Mouse (Mus musculus): ENCODE measurements around the gene Prkar2b. TPM values are rescaled to one million over a fixed set of nuclear protein-coding genes. Genes with fewer than 3 reads are reported as not detected.

Gene Prkar2b
- polyA plus RNA-seq, 1 experiment from 2014 or later, result 16.3 TPM

DNA sequence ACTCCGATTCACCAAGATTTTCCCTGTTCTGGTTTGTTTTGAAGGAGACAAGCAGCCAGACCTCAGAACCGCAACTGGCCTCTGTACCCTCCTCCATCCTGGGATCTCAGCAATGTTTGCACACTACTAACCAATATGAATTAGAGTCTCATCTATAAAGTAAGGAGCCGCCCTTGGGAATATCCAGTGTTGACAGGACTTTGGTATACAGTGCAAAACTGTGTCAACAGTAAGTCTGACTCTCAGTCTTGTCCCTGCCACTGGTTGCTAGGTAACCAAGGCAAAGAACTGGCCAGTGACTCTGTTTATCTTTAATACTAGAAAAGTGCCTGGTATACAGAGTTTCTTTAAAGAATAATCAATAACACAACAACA is 42.7 kb downstream of the Prkar2b start:
- H3K4me3 ChIP-seq (ENCODE audit: low read depth, low read length), result no peak overlapping the region
- no peak overlapping the region for H3K4me2 ChIP-seq (replicated peaks; ENCODE audit: low read depth)
- H3K4me1 ChIP-seq (replicated peaks; ENCODE audit: control insufficient read depth, insufficient read depth), result 0 out of 2 replicates have a peak, but pooled peaks cover 2% of the 10 kb centered on the region
- no peaks in the 10 kb centered on the region for H3K9me3 ChIP-seq (ENCODE audit: control insufficient read depth, low read length)
- ATAC-seq (ENCODE audit: low FRiP score, low TSS enrichment) (peak; percentile 82), DNase-seq (ENCODE audit: low spot score) (no peak)
- no peak overlapping the region for H3K9ac ChIP-seq (ENCODE audit: low read length)
- 26% methylated on average over 3 of the region's 3 CpGs for WGBS
- H3K27me3 ChIP-seq (ENCODE audit: control insufficient read depth, insufficient read depth, low read length), result no peaks in the 10 kb centered on the region
- no peak for TF ChIP-seq EP300 (optimal IDR thresholded peaks at IDR 0.05)
- no peak for TF ChIP-seq CTCF (IDR thresholded peaks at IDR 0.05; ENCODE audit: low read depth)
- no peaks in the 10 kb centered on the region for H3K36me3 ChIP-seq (ENCODE audit: control insufficient read depth, insufficient read depth, low read length)
- no peak overlapping the region for H3K27ac ChIP-seq (replicated peaks)

GRCm38 (mm10) chr12:32017636-32018375 is 43.3 kb downstream of the Prkar2b start:
- ATAC-seq (ENCODE audit: low FRiP score, low TSS enrichment), result peak; percentile 40; the same call in 1 of the 2 replicates
- TF ChIP-seq EP300 (optimal IDR thresholded peaks at IDR 0.05) (no peak), CTCF (IDR thresholded peaks at IDR 0.05; ENCODE audit: low read depth) (no peak)
- Histone ChIP-seq H3K4me2 (replicated peaks; ENCODE audit: low read depth) (no peak overlapping the region), H3K9ac (ENCODE audit: low read length) (no peak overlapping the region), H3K27me3 (ENCODE audit: control insufficient read depth, insufficient read depth, low read length) (no peaks in the 10 kb centered on the region), H3K27ac (replicated peaks) (0 out of 2 replicates have a peak overlapping the region, but pooled peaks have one; percentile 49), H3K4me3 (ENCODE audit: low read depth, low read length) (no peak overlapping the region), H3K9me3 (ENCODE audit: control insufficient read depth, low read length) (no peaks in the 10 kb centered on the region), H3K4me1 (replicated peaks; ENCODE audit: control insufficient read depth, insufficient read depth) (0 out of 2 replicates have a peak, but pooled peaks cover 2% of the 10 kb centered on the region), H3K36me3 (ENCODE audit: control insufficient read depth, insufficient read depth, low read length) (no peaks in the 10 kb centered on the region)
- DNase-seq (ENCODE audit: low spot score), result no peak
- 23% methylated on average over 7 of the region's 7 CpGs for WGBS

DNA sequence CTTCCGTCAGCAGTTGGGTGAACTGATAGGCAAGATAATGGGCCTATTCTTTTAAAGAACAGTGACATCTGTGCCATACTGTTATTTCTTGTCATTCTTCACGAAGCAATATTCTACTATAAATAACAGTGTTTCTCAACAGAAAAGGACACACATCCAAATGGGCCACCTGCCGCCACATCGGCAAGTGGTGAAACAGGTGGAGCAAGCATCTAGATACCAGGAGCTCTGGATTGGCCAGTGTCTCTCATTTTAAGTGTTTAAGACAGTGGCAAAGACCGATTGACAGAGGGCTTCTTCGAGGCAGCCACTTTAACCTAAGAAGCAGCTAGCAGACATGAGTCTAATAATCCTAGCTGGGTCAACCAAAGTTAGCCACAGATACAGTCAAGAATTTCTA is 44.6 kb downstream of the Prkar2b start:
- Histone ChIP-seq H3K27ac (replicated peaks) (no peak overlapping the region), H3K9ac (ENCODE audit: low read length) (no peak overlapping the region), H3K4me2 (replicated peaks; ENCODE audit: low read depth) (no peak overlapping the region), H3K9me3 (ENCODE audit: control insufficient read depth, low read length) (no peaks in the 10 kb centered on the region), H3K36me3 (ENCODE audit: control insufficient read depth, insufficient read depth, low read length) (no peaks in the 10 kb centered on the region), H3K4me1 (replicated peaks; ENCODE audit: control insufficient read depth, insufficient read depth) (0 out of 2 replicates have a peak, but pooled peaks cover 2% of the 10 kb centered on the region), H3K4me3 (ENCODE audit: low read depth, low read length) (no peak overlapping the region), H3K27me3 (ENCODE audit: control insufficient read depth, insufficient read depth, low read length) (no peaks in the 10 kb centered on the region)
- no peak for DNase-seq (ENCODE audit: low spot score)
- ATAC-seq (ENCODE audit: low FRiP score, low TSS enrichment), result no peak
- no peak for TF ChIP-seq CTCF (IDR thresholded peaks at IDR 0.05; ENCODE audit: low read depth)
- TF ChIP-seq EP300 (optimal IDR thresholded peaks at IDR 0.05), result no peak
- WGBS, result 82% methylated on average over 6 of the region's 6 CpGs

- Histone ChIP-seq H3K27ac (replicated peaks) (no peak overlapping the region), H3K9me3 (ENCODE audit: control insufficient read depth, low read length) (no peaks in the 10 kb centered on the region), H3K4me1 (replicated peaks; ENCODE audit: control insufficient read depth, insufficient read depth) (0 out of 2 replicates have a peak, but pooled peaks cover 2% of the 10 kb centered on the region), H3K36me3 (ENCODE audit: control insufficient read depth, insufficient read depth, low read length) (no peaks in the 10 kb centered on the region), H3K4me3 (ENCODE audit: low read depth, low read length) (no peak overlapping the region), H3K27me3 (ENCODE audit: control insufficient read depth, insufficient read depth, low read length) (no peaks in the 10 kb centered on the region), H3K9ac (ENCODE audit: low read length) (no peak overlapping the region), H3K4me2 (replicated peaks; ENCODE audit: low read depth) (no peak overlapping the region)
- no peak for TF ChIP-seq CTCF (IDR thresholded peaks at IDR 0.05; ENCODE audit: low read depth)
- TF ChIP-seq EP300 (optimal IDR thresholded peaks at IDR 0.05), result no peak
- DNase-seq (ENCODE audit: low spot score) (peak; percentile 55), ATAC-seq (ENCODE audit: low FRiP score, low TSS enrichment) (peak; percentile 80)
- 20% methylated on average over 6 of the region's 6 CpGs for WGBS
Measured at GRCm38 (mm10) chr12:32015268-32015769, 45.8 kb downstream of the Prkar2b start.

DNA sequence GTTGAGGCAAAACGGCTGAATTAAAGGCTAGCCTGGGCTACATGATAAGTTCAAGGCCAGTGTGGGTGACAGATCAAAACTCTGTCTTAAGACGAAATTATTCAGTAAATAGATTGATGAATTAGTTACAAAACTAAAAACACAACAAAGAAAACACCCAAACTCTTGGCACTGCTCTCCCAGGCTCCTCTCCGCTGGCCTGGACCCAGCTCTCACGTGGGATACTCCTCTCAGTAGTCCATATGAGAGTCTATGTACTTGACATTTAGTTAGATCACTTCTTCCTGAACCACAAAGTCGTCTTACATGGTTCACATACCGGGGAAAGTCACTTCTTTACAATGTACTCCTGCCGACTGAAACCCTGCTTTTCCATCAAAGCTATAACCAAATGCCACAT is 46.3 kb downstream of the Prkar2b start:
- H3K27me3 ChIP-seq (ENCODE audit: control insufficient read depth, insufficient read depth, low read length), result no peaks in the 10 kb centered on the region
- WGBS, result 54% methylated on average over 7 of the region's 7 CpGs
- TF ChIP-seq EP300 (optimal IDR thresholded peaks at IDR 0.05) (no peak), CTCF (IDR thresholded peaks at IDR 0.05; ENCODE audit: low read depth) (no peak)
- ATAC-seq (ENCODE audit: low FRiP score, low TSS enrichment) (no peak), DNase-seq (ENCODE audit: low spot score) (no peak)
- 0 out of 2 replicates have a peak, but pooled peaks cover 2% of the 10 kb centered on the region for H3K4me1 ChIP-seq (replicated peaks; ENCODE audit: control insufficient read depth, insufficient read depth)
- H3K4me2 ChIP-seq (replicated peaks; ENCODE audit: low read depth), result no peak overlapping the region
- H3K36me3 ChIP-seq (ENCODE audit: control insufficient read depth, insufficient read depth, low read length), result no peaks in the 10 kb centered on the region
- no peaks in the 10 kb centered on the region for H3K9me3 ChIP-seq (ENCODE audit: control insufficient read depth, low read length)
- no peak overlapping the region for H3K9ac ChIP-seq (ENCODE audit: low read length)
- H3K4me3 ChIP-seq (ENCODE audit: low read depth, low read length), result no peak overlapping the region
- no peak overlapping the region for H3K27ac ChIP-seq (replicated peaks)

DNA sequence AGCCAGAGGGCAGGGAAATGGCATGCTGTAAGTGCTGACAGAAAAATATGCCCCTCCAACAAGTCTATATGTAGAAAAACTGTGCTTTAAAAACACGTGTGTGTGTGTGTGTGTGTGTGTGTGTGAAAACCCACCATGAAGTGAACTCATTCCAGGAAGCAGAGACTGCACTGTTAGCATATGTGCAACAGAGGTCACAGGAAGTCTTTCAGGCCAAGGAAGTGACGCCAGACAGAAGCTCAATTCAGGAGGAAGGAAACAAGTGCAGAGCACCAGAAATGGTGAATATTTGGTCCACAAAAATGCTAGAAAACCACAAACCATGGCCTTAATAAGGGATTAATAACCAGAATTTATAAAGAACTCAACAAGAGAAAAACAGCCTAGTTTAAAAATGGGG is 48.9 kb downstream of the Prkar2b start:
- H3K4me1 ChIP-seq (replicated peaks; ENCODE audit: control insufficient read depth, insufficient read depth), result 0 out of 2 replicates have a peak, but pooled peaks cover 2% of the 10 kb centered on the region
- no peak for DNase-seq (ENCODE audit: low spot score)
- no peak overlapping the region for H3K4me3 ChIP-seq (ENCODE audit: low read depth, low read length)
- H3K27me3 ChIP-seq (ENCODE audit: control insufficient read depth, insufficient read depth, low read length), result no peaks in the 10 kb centered on the region
- H3K9ac ChIP-seq (ENCODE audit: low read length), result no peak overlapping the region
- TF ChIP-seq EP300 (optimal IDR thresholded peaks at IDR 0.05) (no peak), CTCF (IDR thresholded peaks at IDR 0.05; ENCODE audit: low read depth) (no peak)
- 80% methylated on average over 2 of the region's 2 CpGs for WGBS
- H3K36me3 ChIP-seq (ENCODE audit: control insufficient read depth, insufficient read depth, low read length), result no peaks in the 10 kb centered on the region
- no peaks in the 10 kb centered on the region for H3K9me3 ChIP-seq (ENCODE audit: control insufficient read depth, low read length)
- no peak overlapping the region for H3K4me2 ChIP-seq (replicated peaks; ENCODE audit: low read depth)
- ATAC-seq (ENCODE audit: low FRiP score, low TSS enrichment), result no peak
- H3K27ac ChIP-seq (replicated peaks), result no peak overlapping the region
